Mouse (Mus musculus) lung, postnatal 10 days (tissue): Measurements from ENCODE around the gene Dnajc17.

Experiments
- DNase-seq: peaks from one replicate; pipeline ENCODE4 v3.0.0; 2021

Gene Dnajc17

GRCm38 (mm10) chr2:119197493-119197892 lies 11.1 kb downstream of the Dnajc17 start:
- DNase-seq = no peak

GRCm38 (mm10) chr2:119196316-119197108 lies 12.1 kb downstream of the Dnajc17 start:
- DNase-seq = no peak

DNA sequence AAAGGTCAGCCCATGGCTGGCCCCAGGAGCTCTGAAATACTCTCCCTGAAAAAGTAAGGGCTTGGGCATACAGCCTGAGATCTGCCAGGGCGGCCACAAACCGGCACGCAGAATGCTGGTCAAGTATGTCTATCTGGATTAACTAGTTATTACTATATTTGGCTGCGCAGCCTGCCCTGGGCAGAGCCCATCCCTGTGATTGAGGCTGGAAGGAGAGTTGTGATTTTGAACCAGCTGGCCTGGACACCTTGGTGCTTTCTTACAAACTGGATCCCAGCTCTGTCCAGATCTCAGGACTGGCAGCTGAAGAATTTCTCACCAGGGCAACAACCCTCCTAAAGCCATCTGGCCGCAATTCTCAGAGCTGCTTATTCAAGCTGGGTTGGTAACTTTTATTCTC lies 14.5 kb downstream of the Dnajc17 start:
- no peak for DNase-seq

DNA sequence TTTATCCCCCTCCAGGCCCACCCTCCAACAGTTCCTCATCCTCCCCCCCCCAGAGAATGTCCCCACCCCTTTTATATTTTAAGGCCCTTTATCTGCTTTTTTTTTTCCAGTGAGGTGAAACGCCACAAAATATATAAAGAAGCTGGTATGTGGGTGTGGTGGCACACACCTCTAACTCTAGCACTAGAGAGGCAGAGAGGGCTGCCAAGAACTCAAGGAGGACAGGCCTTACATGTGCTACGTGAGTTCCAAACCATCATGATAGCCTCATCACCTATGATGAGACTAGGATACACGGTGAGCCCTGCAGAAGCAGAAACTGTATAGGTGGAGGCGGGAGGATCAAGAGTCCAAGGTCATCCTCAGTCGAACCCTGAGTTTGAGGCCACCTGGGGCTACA lies 17.6 kb downstream of the Dnajc17 start:
- no peak for DNase-seq

- DNase-seq = peak; percentile 88
Measured at GRCm38 (mm10) chr2:119189029-119189710, 19.4 kb downstream of the Dnajc17 start.

DNA sequence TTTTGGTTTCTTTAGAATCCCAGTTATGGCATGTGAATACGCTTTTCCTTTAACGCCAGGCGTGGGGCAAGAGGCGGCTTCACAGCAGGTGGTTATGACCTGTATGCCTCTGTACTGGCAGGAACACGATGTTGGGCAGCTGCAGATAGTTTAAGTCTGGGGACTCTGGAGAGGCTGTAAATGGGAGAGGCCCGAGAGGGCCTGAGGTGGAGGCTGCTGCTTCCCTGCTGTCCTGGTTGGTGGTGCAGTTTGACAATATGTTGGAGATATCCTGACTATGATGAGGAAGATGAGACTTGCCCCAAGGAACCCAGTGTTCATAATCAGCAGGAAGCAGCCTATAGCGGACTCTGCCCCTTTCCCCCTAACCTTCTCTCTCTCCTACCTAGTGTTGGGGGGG lies 25.7 kb downstream of the Dnajc17 start:
- DNase-seq = no peak

DNA sequence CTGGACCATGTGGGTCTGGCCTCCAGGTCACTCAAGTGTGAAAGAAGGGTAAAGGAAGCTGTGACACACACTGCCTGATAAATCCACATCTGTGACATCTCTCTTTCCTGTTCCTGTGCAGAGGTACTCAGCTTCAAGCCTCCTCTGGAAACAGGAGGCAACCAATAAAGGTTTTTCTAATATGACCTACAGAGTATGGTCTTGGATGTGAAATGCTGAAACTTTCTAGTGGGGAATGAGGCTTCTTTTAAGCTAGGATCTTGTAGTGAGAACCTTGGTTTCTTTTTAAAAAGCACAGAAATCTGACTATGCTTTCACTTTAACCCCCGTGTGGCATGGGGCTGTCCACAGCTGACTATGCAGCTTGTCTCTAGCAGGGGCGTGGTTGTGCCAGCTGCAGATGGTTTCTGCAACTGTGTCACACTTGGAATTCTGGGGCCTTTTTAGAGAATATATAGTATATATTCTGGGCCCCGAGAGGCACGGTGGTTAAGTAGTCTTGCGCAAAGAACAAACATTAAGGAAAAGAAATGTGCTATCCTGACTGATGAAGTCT lies 31.1 kb downstream of the Dnajc17 start:
- DNase-seq = no peak

DNA sequence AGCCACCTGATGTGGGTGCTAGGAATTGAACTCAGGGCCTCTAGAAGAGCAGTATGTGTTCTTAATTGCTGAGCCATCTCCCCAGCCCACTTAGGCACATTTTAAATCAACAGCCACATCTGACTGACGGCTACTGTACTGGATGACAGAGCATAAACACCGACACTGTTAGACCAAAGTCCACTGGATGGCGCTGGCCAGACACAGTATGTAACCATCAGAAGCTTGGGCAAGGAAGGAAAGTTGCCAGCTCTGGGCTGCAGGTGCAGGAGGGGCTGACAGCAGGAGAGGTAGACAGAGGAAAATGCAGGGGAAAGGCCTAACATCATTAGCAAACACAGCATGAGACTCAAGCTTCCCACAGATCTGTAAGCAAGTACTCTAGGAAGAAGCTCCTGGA lies 31.8 kb downstream of the Dnajc17 start:
- DNase-seq = no peak

- peak; percentile 36 for DNase-seq
Measured at GRCm38 (mm10) chr2:119175614-119176013, 33.0 kb downstream of the Dnajc17 start.

GRCm38 (mm10) chr2:119174866-119175265 lies 33.7 kb downstream of the Dnajc17 start:
- DNase-seq = no peak

GRCm38 (mm10) chr2:119173991-119174651 lies 34.5 kb downstream of the Dnajc17 start, which contains the start of gene Gm14137:
Gene Gm14137 (plus strand): TSS chr2:119174509.
- no peak for DNase-seq

GRCm38 (mm10) chr2:119172862-119173576 lies 35.6 kb downstream of the Dnajc17 start:
- peak; percentile 90 for DNase-seq

- DNase-seq = no peak
Measured at GRCm38 (mm10) chr2:119172446-119172845, 36.1 kb downstream of the Dnajc17 start.

DNA sequence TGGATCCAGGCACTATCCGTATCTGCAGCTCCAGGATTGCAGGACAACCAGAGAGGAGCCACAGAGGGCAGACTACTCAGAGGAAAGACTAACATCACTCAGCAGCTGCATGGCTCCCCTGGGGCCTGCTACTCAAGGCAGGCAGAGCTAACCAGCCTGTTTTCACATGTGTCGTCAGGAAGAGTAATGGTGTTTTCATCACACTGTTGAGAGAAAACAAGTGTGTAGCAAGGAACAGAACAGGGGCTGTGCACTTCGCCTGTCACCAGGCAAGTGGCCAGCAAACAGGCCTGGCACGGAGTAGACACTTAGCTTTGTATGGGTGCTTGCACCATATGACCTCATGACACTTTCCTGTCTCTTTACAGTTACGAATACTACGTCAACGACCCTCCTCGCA lies 37.0 kb downstream of the Dnajc17 start:
- peak; percentile 17 for DNase-seq

- DNase-seq = no peak
Measured at GRCm38 (mm10) chr2:119170282-119170681, 38.3 kb downstream of the Dnajc17 start.

- no peak for DNase-seq
Measured at GRCm38 (mm10) chr2:119167866-119168256, 40.7 kb downstream of the Dnajc17 start.

GRCm38 (mm10) chr2:119166901-119167865 lies 41.4 kb downstream of the Dnajc17 start, which contains the start of gene Gchfr:
Gene Gchfr (plus strand): TSS chr2:119167773.
- DNase-seq = peak; percentile 80

DNA sequence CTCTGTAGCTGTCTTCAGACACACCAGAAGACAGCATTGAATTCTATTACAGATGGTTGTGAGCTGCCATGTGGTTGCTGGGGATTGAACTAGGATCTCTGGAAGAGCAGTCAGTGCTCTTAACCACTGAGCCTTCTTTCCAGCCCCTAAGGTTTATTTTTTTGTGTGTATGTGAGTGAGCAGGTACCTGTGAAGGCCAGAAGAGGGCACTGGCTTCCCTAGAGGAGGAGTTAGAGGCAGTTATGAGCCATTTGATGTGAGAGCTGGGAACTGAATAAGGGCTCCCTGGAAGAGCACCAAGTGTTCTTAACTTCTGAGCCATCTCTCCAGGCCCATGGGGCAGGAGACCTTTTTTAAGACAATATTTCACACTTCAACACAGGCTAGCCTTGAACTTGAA lies 43.2 kb downstream of the Dnajc17 start:
- no peak for DNase-seq

DNA sequence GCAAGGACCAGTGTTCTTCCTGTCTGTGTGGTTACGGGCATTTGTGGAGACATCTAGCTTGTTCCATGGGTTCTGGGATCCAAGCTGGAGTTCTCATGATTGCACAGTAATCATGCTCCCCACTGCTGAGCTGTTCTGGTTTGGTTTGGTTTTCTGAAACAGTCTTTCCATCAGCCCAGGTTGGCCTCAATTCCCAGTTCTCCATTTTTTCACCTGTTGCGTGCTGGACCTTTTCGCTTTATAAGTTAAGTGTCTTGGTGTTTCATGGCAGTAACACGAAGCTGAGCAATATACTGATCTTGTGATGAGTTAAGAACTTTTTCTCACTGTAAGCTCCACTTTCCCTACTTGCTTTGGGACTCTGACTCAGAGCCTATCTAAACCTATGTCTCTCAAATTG lies 44.6 kb downstream of the Dnajc17 start:
- DNase-seq = no peak

DNA sequence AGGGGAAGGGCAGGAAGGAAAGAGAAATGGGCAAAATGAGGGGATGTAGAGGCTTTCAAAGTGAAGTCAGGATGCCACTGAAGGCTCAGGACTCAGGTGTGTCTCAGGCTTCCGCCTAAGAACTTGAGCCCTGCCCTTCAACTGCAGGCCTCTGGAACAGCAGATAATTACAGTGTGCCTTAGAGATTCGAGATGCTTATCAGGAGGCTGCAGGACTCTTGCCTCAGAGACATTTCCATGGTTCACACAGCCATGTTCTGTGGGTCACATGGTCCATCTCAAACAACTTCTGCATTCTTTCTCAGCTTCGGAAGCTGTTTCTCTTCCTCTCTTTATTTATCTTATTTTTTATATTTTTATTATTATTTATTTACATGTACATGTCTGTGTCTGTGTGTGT lies 45.5 kb downstream of the Dnajc17 start:
- no peak for DNase-seq

DNA sequence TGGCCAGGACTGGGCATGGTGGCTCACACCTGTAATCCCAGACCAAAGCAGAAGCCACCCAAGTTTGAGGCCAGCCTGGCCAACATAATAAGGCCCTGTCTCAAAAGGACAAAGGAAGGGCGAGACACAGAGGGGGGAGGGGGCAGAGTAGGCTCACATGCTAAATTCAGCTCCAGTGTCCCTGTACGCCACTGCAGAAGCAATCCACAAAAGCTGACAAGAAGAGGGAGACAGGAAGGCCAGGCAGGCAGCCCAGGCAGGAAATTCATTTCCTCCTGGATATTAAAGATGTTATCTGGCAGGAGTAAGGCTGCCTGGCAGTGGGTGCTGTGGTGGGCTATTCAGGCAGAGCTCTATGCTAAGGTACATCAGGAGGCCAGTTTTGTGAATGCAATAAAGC lies 47.3 kb downstream of the Dnajc17 start:
- DNase-seq = peak; percentile 79
